Mouse (Mus musculus): Measurements from ENCODE around the gene Gm5861.
"Not testable (repeated sequence)": the region's sequence is repeated elsewhere in the genome, so short reads cannot be mapped to it uniquely, and the experiment has no call there.

Gene Gm5861

DNA sequence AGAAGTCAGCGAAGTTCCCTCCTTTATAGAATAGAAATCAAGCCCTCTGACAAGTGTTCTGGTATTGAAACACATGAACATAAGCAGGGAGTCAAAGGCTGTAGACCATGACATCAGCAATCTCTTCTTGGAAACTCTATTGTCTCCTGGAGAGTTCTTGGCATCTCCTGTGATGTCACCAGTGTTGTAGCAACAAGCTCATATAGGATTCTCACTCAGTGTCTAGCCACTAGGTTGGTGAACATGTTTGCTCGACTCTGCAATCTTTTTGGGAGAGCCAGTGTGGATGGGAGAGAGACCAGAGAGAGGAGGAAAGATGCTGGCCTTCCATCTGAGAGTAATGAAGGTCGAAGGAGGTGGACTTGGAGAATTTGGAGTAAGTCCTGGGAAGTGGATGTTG, at the start of gene Gm5861:
Gene Gm5861 (plus strand): TSS at position 301 of the 400 bp plus-strand sequence.
- not testable (repeated sequence) for DNase-seq

DNA sequence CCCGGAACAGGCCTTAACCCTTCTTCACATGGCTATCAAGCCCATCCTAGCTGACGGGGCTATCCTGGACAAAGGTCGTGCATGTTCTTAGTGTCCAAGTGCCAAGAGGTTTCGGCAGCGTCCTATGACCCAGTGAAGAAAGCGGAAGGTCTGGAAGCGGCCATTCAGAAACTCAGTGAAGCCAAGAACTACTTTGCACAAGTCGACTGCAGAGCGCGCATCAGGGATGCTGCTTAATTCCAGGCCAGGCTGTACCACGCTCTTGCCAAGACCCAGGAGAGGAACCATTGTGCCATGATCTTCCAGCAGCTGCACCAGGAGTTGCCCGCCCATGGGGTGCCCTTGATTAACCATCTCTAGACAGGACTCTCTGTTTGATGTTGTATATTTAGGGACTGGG, 44.8 kb upstream of the Gm5861 start:
- DNase-seq, result peak in 1 of 2 experiments; percentile 3

Measured in thymus, adult 18-20 months (tissue).